Mouse (Mus musculus): ENCODE results near the gene Sergef. TPM values are rescaled to one million over a fixed set of nuclear protein-coding genes. Genes with fewer than 3 reads are reported as not detected.

Sergef gene
- 3.9 and 4.1 TPM in 2 replicates for polyA plus RNA-seq (2012)

DNA sequence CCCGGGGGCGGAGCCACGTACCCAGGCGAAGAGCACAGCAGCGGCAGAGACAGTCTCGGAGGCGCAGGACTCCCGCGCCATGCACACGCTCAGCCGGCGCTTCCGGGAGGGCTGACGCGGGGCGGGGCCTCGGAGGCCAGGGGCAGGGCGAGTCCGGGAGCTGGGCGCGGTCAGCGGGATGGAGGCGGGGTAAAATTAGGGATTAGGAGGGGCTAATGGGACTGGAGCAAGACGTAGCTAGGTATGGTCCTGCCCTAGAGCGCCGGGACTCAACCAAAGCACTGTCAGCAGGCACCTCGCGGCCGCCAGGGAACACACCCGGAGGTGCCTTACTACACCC lies at the start of gene Sergef:
Gene Sergef (minus strand): TSS at position 116 of the 340 bp plus-strand sequence.

GRCm38 (mm10) chr7:46672160-46672672 lies 32.6 kb upstream of the Sergef start, which contains the start of gene Tph1:
Gene Tph1, minus strand, starts transcription at chr7:46672537.

DNA sequence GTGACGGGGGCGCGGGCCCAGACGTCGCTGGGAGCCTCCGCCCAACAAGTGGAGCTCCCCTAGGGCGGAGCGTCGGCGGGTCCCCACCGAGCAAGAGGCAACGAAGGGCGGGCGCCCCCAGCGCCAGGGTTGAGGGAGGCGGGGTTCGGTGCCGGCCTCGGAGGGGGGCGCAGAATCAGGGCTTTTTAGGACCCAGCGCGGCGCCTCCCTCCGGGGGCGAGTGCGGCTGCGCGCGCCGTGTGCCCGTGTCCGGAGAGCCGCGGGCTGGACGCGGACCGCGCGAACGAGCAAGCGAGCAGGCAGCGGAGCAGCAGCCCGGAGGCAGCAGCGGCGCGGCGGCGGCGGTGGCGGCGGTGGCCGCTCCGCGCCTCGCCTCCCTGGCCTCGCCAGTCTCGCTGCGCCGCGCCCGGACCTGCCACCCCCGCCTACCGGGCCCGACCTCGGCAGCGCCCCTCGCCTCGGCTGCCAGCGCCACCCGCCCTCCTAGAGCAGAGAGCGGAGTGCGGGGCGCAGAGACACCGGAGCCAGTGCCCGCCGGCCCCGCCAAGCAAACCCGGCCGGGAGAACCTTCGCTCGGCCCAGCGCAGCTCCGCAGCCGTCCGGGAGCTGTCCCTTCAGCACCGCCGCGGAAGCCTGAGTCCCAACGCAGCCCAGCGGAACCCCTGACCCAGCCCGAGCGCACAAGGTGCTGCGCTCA lies 243.2 kb downstream of the Sergef start, which contains the start of gene Kcnc1:
Gene Kcnc1 (plus strand): TSS at position 267 of the 697 bp plus-strand sequence.

Other genes starting within 250 kb of the Sergef start
- gene Kcnc1, start 243.3 kb downstream of the Sergef start, polyA plus RNA-seq (2012): 1.1 and 2.2 TPM in 2 replicates
- gene Tph1, start 32.7 kb upstream of the Sergef start, polyA plus RNA-seq (2012): not detected in 2 replicates
- gene Saal1, start 70.9 kb upstream of the Sergef start, polyA plus RNA-seq (2012): 3.0 and 3.6 TPM in 2 replicates
- 0.67 and 1.6 TPM in 2 replicates for gene Saa3, start 75.9 kb upstream of the Sergef start, polyA plus RNA-seq (2012)
- not detected in 2 replicates for gene Saa4, start 92.8 kb upstream of the Sergef start, polyA plus RNA-seq (2012)
- gene Saa1, start 103.2 kb upstream of the Sergef start, polyA plus RNA-seq (2012): not detected in 2 replicates
- not detected in 2 replicates for gene Saa2, start 112.0 kb upstream of the Sergef start, polyA plus RNA-seq (2012)
- gene Hps5, start 156.3 kb upstream of the Sergef start, polyA plus RNA-seq (2012): 5.2 and 5.6 TPM in 2 replicates
- gene Gtf2h1, start 156.3 kb upstream of the Sergef start, polyA plus RNA-seq (2012): 55.0 and 56.6 TPM in 2 replicates
- gene Ldha, start 201.7 kb upstream of the Sergef start, polyA plus RNA-seq (2012): 463 and 545 TPM in 2 replicates
- 0.10 TPM in 1 of 2 replicates, not detected in the other for gene Ldhc, start 221.4 kb upstream of the Sergef start, polyA plus RNA-seq (2012)